Mouse (Mus musculus) liver, adult (tissue): ENCODE results near the gene Slc9a2.

ENCODE experiments used
- GATA4 ChIP-seq: IDR thresholded peaks from 2 replicates; pipeline ENCODE4 v1.6.1; 2014; ENCODE audit warnings: mild to moderate bottlenecking, low read length; ENCODE audit not compliant: insufficient replicate concordance

Slc9a2 gene

DNA sequence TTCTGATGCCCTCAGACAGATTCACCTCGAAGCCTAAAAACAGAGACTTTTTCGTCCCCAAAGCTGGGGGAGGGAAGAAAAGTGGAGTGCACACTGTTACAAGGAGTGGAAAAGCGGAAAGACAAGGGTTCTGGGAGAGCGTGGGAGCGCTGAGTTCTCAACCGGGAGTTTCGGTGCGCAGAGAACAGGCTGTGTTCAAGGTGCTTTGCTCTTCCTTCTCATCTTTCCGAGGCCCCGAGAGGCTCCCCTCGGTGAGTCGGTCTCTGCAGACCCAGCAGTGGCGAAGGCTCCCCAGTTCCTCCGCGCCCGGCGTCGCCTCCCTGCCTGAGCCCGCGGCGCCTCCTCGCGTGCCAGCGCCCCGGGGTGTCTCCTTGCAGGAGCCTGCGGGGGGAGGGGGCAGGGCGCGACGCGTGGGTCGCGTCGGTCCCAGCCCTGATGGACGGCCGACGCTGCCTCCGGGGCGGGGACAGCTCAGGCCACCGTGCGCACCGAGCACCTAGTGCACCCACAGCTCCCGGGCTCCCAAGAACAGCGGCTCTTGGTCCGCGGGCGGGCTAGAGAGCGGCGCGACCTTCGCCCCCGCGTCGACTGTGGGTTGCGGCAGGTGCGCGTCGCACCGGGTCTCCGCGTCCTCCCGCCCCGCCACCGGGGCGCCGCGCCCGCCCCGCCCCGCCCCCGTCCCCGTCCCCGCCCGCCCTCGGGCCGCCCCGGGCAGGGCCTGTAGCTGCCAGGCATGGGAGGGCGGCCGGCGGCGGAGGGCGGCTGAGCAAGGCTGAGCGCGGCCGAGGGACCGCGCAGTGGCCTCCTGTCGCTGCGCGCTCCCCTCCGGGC lies 709 bp downstream of the Slc9a2 start:
- TF ChIP-seq GATA4: no peak

- TF ChIP-seq GATA4: no peak
Observed at GRCm38 (mm10) chr1:40681699-40682510, 1.5 kb downstream of the Slc9a2 start.

GRCm38 (mm10) chr1:40694296-40694695 lies 13.9 kb downstream of the Slc9a2 start:
- TF ChIP-seq GATA4: no peak

GRCm38 (mm10) chr1:40696436-40696835 lies 16.1 kb downstream of the Slc9a2 start:
- TF ChIP-seq GATA4: no peak

DNA sequence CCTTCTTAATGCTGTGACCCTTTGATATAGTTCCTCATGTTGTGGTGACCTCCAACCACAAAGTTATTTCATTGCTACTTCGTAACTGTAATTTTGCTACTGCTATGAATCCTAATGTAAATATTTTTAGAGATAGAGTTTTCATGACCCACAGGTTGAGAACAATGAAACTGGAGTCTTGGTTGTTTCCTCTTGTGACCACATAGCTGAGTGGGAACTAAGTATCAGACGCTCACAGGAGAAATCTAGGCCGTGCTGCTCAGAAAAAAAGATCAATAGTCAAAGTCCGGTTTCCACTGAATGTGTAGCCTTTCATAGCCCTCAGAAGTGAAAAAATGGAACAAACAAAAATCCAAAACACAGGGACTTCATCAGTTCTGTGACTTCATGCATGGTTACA lies 24.7 kb downstream of the Slc9a2 start:
- no peak for TF ChIP-seq GATA4

DNA sequence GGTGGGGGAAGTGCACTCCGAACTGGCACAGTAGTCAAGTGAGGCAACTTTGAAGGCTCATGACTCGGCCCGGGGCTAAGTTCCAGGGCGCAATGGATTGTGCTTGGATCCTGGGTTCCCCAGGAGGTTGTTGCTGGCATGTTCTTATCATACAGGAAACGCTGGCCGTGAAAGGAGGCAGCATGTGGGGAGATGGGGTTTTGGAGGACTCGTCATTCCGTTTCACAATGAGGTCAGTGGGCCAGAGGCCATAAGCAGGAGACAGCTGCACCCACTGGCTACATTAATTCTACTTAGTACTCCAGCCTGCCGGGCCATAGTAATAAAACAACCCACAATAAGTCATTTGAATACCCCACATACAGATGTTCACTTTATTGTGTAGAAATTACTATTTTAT lies 34.6 kb downstream of the Slc9a2 start:
- no peak for TF ChIP-seq GATA4

DNA sequence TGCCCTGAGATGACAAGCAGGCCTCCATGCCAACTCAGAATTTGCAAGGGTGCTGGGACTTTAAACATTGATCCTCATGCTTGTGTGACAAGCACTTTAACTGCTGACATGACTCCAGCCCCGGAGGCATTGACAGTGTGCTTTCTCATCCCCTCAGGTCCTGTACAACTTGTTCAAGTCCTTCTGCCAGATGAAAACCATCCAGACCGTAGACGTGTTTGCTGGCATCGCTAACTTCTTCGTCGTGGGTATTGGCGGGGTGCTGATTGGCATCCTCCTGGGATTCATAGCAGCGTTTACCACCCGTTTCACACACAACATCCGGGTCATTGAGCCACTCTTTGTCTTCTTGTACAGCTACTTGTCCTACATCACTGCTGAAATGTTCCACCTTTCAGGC lies 45.7 kb downstream of the Slc9a2 start:
- TF ChIP-seq GATA4: no peak

DNA sequence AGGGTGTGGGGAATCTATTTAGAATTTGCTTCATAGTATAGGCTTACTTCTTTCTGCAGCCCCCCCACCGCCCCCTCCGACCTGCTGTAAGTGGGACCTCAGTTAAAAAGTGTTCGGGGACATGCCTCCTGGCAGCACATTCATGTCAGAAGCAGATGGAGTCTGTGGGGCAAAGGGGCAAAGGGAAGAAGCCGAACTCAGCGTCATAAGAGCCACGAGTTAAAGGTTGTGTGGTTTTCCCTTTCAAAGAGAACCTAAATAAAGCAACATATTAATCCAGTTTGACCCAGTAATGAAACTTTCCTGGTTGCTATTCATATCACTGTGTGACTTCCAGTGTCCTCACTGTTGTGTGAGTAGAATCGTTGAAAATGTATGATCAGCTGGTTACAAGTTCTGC lies 47.0 kb downstream of the Slc9a2 start:
- TF ChIP-seq GATA4: no peak

DNA sequence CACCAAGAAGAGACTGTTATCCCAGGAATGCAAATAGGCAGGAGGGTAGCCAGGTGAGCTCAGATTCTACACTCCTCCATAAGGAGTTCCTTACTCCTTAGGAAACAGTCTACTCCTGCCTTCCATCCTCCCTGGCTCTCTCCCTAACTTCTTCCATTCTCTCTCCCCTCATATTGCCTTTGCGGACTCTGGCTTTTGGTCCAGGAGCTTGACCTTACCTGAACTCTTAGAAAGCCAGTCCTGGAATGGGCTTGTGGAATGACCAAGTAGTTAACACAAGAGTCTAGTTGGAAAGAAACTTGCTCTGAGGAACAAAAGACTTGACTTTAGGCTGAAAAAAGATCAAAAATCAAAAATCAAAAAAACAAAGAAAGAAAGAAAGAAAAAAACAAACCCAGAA lies 48.3 kb downstream of the Slc9a2 start:
- TF ChIP-seq GATA4: no peak

DNA sequence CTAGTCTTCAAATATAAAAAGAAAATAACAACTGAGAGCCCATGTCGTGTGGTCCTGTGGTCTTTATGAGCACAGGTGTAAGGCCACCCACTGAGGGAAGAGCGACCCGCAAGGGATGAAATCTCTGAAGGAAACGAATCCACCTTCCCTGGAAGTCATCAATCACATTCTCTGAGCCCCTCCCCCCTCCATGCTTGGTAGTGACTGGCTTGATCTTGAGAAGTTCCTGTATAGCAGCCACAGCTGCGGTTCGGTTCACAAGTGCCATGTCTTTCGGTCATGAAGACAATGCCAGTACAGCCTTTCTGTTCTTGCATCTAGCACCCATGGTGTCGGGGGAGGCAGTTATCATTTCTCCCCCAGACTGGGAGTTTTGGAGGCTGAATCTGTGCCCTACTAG lies 57.3 kb downstream of the Slc9a2 start:
- no peak for TF ChIP-seq GATA4

- no peak for TF ChIP-seq GATA4
Observed at GRCm38 (mm10) chr1:40740739-40741138, 60.4 kb downstream of the Slc9a2 start.

- TF ChIP-seq GATA4: no peak
Observed at GRCm38 (mm10) chr1:40746089-40746488, 65.7 kb downstream of the Slc9a2 start.

DNA sequence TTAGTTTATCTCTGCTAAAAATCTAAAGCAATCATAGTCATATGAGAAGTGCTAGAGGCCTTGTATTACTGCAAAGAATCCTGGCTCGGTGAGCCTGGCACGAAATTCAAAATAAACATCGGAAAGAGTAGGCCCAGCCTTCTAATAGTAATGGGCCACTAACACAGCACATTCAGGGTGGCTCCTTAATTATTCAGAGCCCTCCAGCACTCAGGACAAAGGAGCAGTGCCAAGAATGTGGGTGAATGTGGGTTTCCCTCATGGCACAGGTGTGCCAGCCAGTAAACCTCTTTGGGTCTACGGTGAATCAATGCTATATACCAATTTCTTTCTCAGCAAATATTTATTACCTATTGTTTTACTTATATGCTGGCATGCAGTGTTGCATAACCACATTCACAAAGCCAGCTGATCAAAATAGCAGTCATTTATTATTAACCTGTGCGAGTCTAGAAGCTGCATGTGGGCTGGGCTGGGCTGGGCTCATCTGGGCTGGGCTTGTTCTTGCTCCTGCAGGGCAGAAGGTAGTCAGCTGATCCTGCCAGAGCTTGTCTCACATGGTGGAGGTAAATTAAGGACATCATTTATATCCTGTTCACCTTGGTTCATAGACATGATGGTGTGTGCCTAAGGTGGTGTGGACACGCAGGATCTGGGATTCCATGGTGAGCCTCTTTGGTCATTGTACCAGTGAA lies 79.5 kb downstream of the Slc9a2 start:
- TF ChIP-seq GATA4: no peak

DNA sequence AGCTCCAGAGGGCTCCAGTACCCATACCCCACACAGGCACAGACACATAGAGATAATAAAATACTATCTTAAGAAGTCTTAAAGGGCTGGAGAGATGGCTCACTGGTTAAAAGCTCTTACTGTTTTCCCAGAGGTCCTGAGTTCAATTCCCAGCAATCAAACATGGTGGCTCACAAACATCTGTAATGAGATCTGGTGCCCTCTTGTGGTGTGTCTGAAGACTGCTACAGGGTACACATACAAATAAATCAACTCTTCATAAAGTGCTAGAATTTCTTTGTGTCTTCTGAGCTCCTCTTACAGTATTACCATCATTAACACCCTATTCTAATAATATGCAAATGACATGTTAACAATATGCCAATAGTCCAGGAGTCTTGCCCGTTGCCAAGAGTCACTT lies 83.7 kb downstream of the Slc9a2 start:
- TF ChIP-seq GATA4: no peak

- TF ChIP-seq GATA4: no peak
Observed at GRCm38 (mm10) chr1:40764701-40765275, 84.4 kb downstream of the Slc9a2 start.

- TF ChIP-seq GATA4: no peak
Observed at GRCm38 (mm10) chr1:40765521-40765920, 85.1 kb downstream of the Slc9a2 start.

- TF ChIP-seq GATA4: no peak
Observed at GRCm38 (mm10) chr1:40767588-40767987, 87.2 kb downstream of the Slc9a2 start.
